Mouse (Mus musculus): ENCODE data around the gene Rhov. TPM values are rescaled to one million over a fixed set of nuclear protein-coding genes. Genes with fewer than 3 reads are reported as not detected.

Rhov gene
- polyA plus RNA-seq, 1 experiment from 2014 or later: 2.3 TPM

- peak overlapping the region; percentile 35 for H3K4me3 ChIP-seq (ENCODE audit: low read depth, low read length)
- WGBS: 1% methylated on average over 31 of the region's 31 CpGs
- H3K27me3 ChIP-seq (ENCODE audit: control insufficient read depth, insufficient read depth, low read length): peaks cover 40% of the 10 kb centered on the region
- ATAC-seq (ENCODE audit: insufficient read depth, low FRiP score, low TSS enrichment): no peak
- peaks cover 10% of the 10 kb centered on the region; the same call in 1 of the 2 replicates for H3K4me1 ChIP-seq (ENCODE audit: control insufficient read depth, insufficient read depth, low read length)
- H3K9ac ChIP-seq (ENCODE audit: low read length): no peak overlapping the region
- no peaks in the 10 kb centered on the region for H3K36me3 ChIP-seq (ENCODE audit: control insufficient read depth, insufficient read depth, low read length)
- no peak for DNase-seq (ENCODE audit: low spot score)
- H3K4me2 ChIP-seq (ENCODE audit: low read depth): peak overlapping the region; percentile 61
- H3K9me3 ChIP-seq (ENCODE audit: control insufficient read depth, low read length): no peaks in the 10 kb centered on the region
- H3K27ac ChIP-seq (ENCODE audit: low read depth, low read length): no peak overlapping the region
These were observed 33.2 kb downstream of the Rhov start for GRCm38 (mm10) chr2:119237871-119238220.

- H3K27me3 ChIP-seq (ENCODE audit: control insufficient read depth, insufficient read depth, low read length): peaks cover 40% of the 10 kb centered on the region
- H3K36me3 ChIP-seq (ENCODE audit: control insufficient read depth, insufficient read depth, low read length): no peaks in the 10 kb centered on the region
- no peaks in the 10 kb centered on the region for H3K9me3 ChIP-seq (ENCODE audit: control insufficient read depth, low read length)
- WGBS: under 1% methylated on average over 71 of the region's 73 CpGs
- peak within 1 kb of the TSS; percentile 35 for H3K4me3 ChIP-seq (ENCODE audit: low read depth, low read length)
- H3K27ac ChIP-seq (ENCODE audit: low read depth, low read length): no peak within 1 kb of the TSS
- peak within 1 kb of the TSS; percentile 61 for H3K4me2 ChIP-seq (ENCODE audit: low read depth)
- DNase-seq (ENCODE audit: low spot score) (peak; percentile 22), ATAC-seq (ENCODE audit: insufficient read depth, low FRiP score, low TSS enrichment) (no peak)
- H3K9ac ChIP-seq (ENCODE audit: low read length): peak within 1 kb of the TSS; percentile 32; the same call in 1 of the 2 replicates
- peaks cover 10% of the 10 kb centered on the region; the same call in 1 of the 2 replicates for H3K4me1 ChIP-seq (ENCODE audit: control insufficient read depth, insufficient read depth, low read length)
These were observed 33.7 kb downstream of the Rhov start, which contains the start of gene Spint1 for GRCm38 (mm10) chr2:119237210-119237870. TSS of gene Spint1 (plus strand) at chr2:119237362.

GRCm38 (mm10) chr2:119236682-119237209 lies 34.3 kb downstream of the Rhov start:
- DNase-seq (ENCODE audit: low spot score): peak; percentile 15
- Histone ChIP-seq H3K4me3 (ENCODE audit: low read depth, low read length) (peak overlapping the region; percentile 35), H3K36me3 (ENCODE audit: control insufficient read depth, insufficient read depth, low read length) (no peaks in the 10 kb centered on the region), H3K27ac (ENCODE audit: low read depth, low read length) (no peak overlapping the region), H3K9ac (ENCODE audit: low read length) (no peak overlapping the region), H3K4me1 (ENCODE audit: control insufficient read depth, insufficient read depth, low read length) (peaks cover 10% of the 10 kb centered on the region; the same call in 1 of the 2 replicates), H3K27me3 (ENCODE audit: control insufficient read depth, insufficient read depth, low read length) (peaks cover 40% of the 10 kb centered on the region), H3K9me3 (ENCODE audit: control insufficient read depth, low read length) (no peaks in the 10 kb centered on the region), H3K4me2 (ENCODE audit: low read depth) (peak overlapping the region; percentile 61)
- ATAC-seq (ENCODE audit: insufficient read depth, low FRiP score, low TSS enrichment): no peak
- 5% methylated on average over 25 of the region's 25 CpGs for WGBS

- ATAC-seq (ENCODE audit: insufficient read depth, low FRiP score, low TSS enrichment) (no peak), DNase-seq (ENCODE audit: low spot score) (no peak)
- Histone ChIP-seq H3K9me3 (ENCODE audit: control insufficient read depth, low read length) (no peaks in the 10 kb centered on the region), H3K36me3 (ENCODE audit: control insufficient read depth, insufficient read depth, low read length) (no peaks in the 10 kb centered on the region), H3K9ac (ENCODE audit: low read length) (no peak within 1 kb of the TSS), H3K4me2 (ENCODE audit: low read depth) (no peak within 1 kb of the TSS), H3K4me1 (ENCODE audit: control insufficient read depth, insufficient read depth, low read length) (no peaks in the 10 kb centered on the region), H3K4me3 (ENCODE audit: low read depth, low read length) (no peak within 1 kb of the TSS), H3K27ac (ENCODE audit: low read depth, low read length) (no peak within 1 kb of the TSS), H3K27me3 (ENCODE audit: control insufficient read depth, insufficient read depth, low read length) (no peaks in the 10 kb centered on the region; the same call in 1 of the 2 replicates)
- WGBS: 73% methylated on average over 6 of the region's 6 CpGs
These were observed 41.0 kb downstream of the Rhov start, which contains the start of gene Ppp1r14d for GRCm38 (mm10) chr2:119229775-119230704. TSS of gene Ppp1r14d (minus strand) at chr2:119229906.

Other genes with a start within 250 kb of the Rhov start
- gene Ccdc32, start 241.9 kb downstream of the Rhov start, polyA plus RNA-seq (2014; fragmentation: Nextera tagmentation; extraction: Ambion mirVana): 22.2 and 27.7 TPM in 2 replicates
- gene Rpusd2, start 236.5 kb downstream of the Rhov start, polyA plus RNA-seq (2014; fragmentation: Nextera tagmentation; extraction: Ambion mirVana): 5.7 and 7.0 TPM in 2 replicates
- 33.2 and 36.0 TPM in 2 replicates for gene Knl1, start 224.2 kb downstream of the Rhov start, polyA plus RNA-seq (2014; fragmentation: Nextera tagmentation; extraction: Ambion mirVana)
- 56.9 and 61.4 TPM in 2 replicates for gene Rad51, start 158.5 kb downstream of the Rhov start, polyA plus RNA-seq (2014; fragmentation: Nextera tagmentation; extraction: Ambion mirVana)
- 41.3 and 49.9 TPM in 2 replicates for gene Rmdn3, start 114.2 kb downstream of the Rhov start, polyA plus RNA-seq (2014; fragmentation: Nextera tagmentation; extraction: Ambion mirVana)
- gene Gchfr, start 103.5 kb downstream of the Rhov start, polyA plus RNA-seq (2014; fragmentation: Nextera tagmentation; extraction: Ambion mirVana): 3.2 and 3.7 TPM in 2 replicates
- gene Gm14137, start 96.8 kb downstream of the Rhov start, polyA plus RNA-seq (2014; fragmentation: Nextera tagmentation; extraction: Ambion mirVana): 0.17 and 0.20 TPM in 2 replicates
- gene Zfyve19, start 62.7 kb downstream of the Rhov start, polyA plus RNA-seq (2014; fragmentation: Nextera tagmentation; extraction: Ambion mirVana): 43.0 and 52.5 TPM in 2 replicates
- gene Dnajc17, start 62.5 kb downstream of the Rhov start, polyA plus RNA-seq (2014; fragmentation: Nextera tagmentation; extraction: Ambion mirVana): 19.4 and 20.3 TPM in 2 replicates
- not detected in 2 replicates for gene Ppp1r14d, start 41.4 kb downstream of the Rhov start, polyA plus RNA-seq (2014; fragmentation: Nextera tagmentation; extraction: Ambion mirVana)
- 2.7 and 2.8 TPM in 2 replicates for gene Spint1, start 33.9 kb downstream of the Rhov start, polyA plus RNA-seq (2014; fragmentation: Nextera tagmentation; extraction: Ambion mirVana)
- gene Vps18, start 17.5 kb upstream of the Rhov start, polyA plus RNA-seq (2014; fragmentation: Nextera tagmentation; extraction: Ambion mirVana): 17.4 and 17.8 TPM in 2 replicates
- 3.1 and 3.8 TPM in 2 replicates for gene Dll4, start 54.5 kb upstream of the Rhov start, polyA plus RNA-seq (2014; fragmentation: Nextera tagmentation; extraction: Ambion mirVana)
- gene Chac1, start 80.0 kb upstream of the Rhov start, polyA plus RNA-seq (2014; fragmentation: Nextera tagmentation; extraction: Ambion mirVana): 0.95 and 1.3 TPM in 2 replicates
- gene Ino80, start 206.4 kb upstream of the Rhov start, polyA plus RNA-seq (2014; fragmentation: Nextera tagmentation; extraction: Ambion mirVana): 4.5 and 4.6 TPM in 2 replicates